Mouse (Mus musculus) MEL (cell line): ENCODE measurements at regions not wholly inside any gene's neighbourhood (a gene's known extent, or its start where the extent isn't known, plus 50 kb on each side); places are given as distances from the start of the nearest gene placed in this dataset.

Experiments
- CTCF ChIP-seq, 3 experiments: IDR thresholded peaks in 2 of 3; conservative IDR thresholded peaks in 1 of 3; 2 replicates each; pipeline ENCODE4 v1.5.1; 2011 to 2012; ENCODE audit warnings: low read length in 3 of 3, low read depth in 2 of 3, mild to moderate bottlenecking in 2 of 3, improper control_type of control experiment in 1 of 3, inconsistent platforms in 1 of 3, mixed read lengths in 1 of 3, moderate library complexity in 1 of 3; ENCODE audit not compliant: control insufficient read depth in 1 of 3, insufficient read depth in 1 of 3, poor library complexity in 1 of 3, severe bottlenecking in 1 of 3
- POLR2AphosphoS5 ChIP-seq: IDR thresholded peaks from 2 replicates; pipeline ENCODE4 v1.6.1; 2012; ENCODE audit warnings: low read depth, borderline replicate concordance, mild to moderate bottlenecking, inconsistent platforms, low read length, moderate library complexity, mixed read lengths

- TF ChIP-seq CTCF (IDR thresholded peaks at IDR 0.05 in 2 of 3, conservative IDR thresholded peaks at IDR 0.05 in 1 of 3; ENCODE audit: control insufficient read depth in 1 of 3, insufficient read depth in 1 of 3, low read depth in 2 of 3, low read length in 3 of 3, poor library complexity in 1 of 3, severe bottlenecking in 1 of 3) = peak; percentile 39 to 93 (median 71); a peak in 5 of 6 replicates
- no peak for TF ChIP-seq POLR2AphosphoS5
These were observed 182.4 kb downstream of the Cdc5l start for GRCm38 (mm10) chr17:45251034-45251730.
